Mouse (Mus musculus) midbrain, embryonic 16.5 days (tissue): ENCODE measurements around the gene Mdm1. TPM values are rescaled to one million over a fixed set of nuclear protein-coding genes. Genes with fewer than 3 reads are reported as not detected.

Source experiments
- polyA plus RNA-seq: library from polyadenylated mRNA; unstranded; fragments of >200 nt; fragmentation: Nextera tagmentation; extraction: Ambion mirVana; gene quantifications from 2 replicates; pipeline ENCODE4 v1.2.1, GENCODE M21; 2015

Mdm1 gene
- polyA plus RNA-seq, 1 experiment from 2014 or later = 30.6 TPM

Other genes starting within 250 kb of the Mdm1 start
- gene Il22, start 63.1 kb downstream of the Mdm1 start, polyA plus RNA-seq = 0.20 and 0.46 TPM in 2 replicates
- 0.11 and 0.30 TPM in 2 replicates for gene Gm32717, start 99.0 kb downstream of the Mdm1 start, polyA plus RNA-seq
- 0.11 and 0.30 TPM in 2 replicates for gene Gm32802, start 116.9 kb downstream of the Mdm1 start, polyA plus RNA-seq
- 0.80 and 0.85 TPM in 2 replicates for gene Iltifb, start 153.2 kb downstream of the Mdm1 start, polyA plus RNA-seq
- not detected in 2 replicates for gene Gm9040, start 185.2 kb downstream of the Mdm1 start, polyA plus RNA-seq
- gene Gm9044, start 190.6 kb downstream of the Mdm1 start, polyA plus RNA-seq = not detected in 2 replicates
- not detected in 2 replicates for gene Gm9045, start 196.0 kb downstream of the Mdm1 start, polyA plus RNA-seq
- 0.13 TPM in 1 of 2 replicates, not detected in the other for gene Gm9046, start 201.4 kb downstream of the Mdm1 start, polyA plus RNA-seq
- gene Gm9048, start 206.9 kb downstream of the Mdm1 start, polyA plus RNA-seq = not detected in 2 replicates
- gene Gm9049, start 212.3 kb downstream of the Mdm1 start, polyA plus RNA-seq = not detected in 2 replicates